Comparison of ENCODE assay signal across 8 mouse cellular contexts in genomic region chr2:181392600-181393213, GRCm38 (mm10). TPM values are rescaled to one million over a fixed set of nuclear protein-coding genes. Genes with fewer than 3 reads are reported as not detected.
A peak's percentile ranks its signal among the peaks of the same experiment; 100 is the strongest.
DNase-seq lines count a peak whose midpoint lies in the region; ATAC-seq and TF ChIP-seq lines count a peak whose summit lies in the region.

No protein-coding gene starts in this region.

- no peaks in the 10 kb centered on the region for H3K36me3 ChIP-seq in ES-Bruce4 (ENCODE audit: control insufficient read depth, insufficient read depth, low read length, poor library complexity, severe bottlenecking)
- H3K36me3 ChIP-seq in forebrain, embryonic 12.5 days (replicated peaks), result peaks cover 20% of the 10 kb centered on the region

- H3K4me3 ChIP-seq in ES-Bruce4 (ENCODE audit: low read depth, low read length), result no peak overlapping the region
- H3K4me3 ChIP-seq in forebrain, embryonic 12.5 days (replicated peaks), result no peak overlapping the region
- H3K4me3 ChIP-seq in olfactory bulb, adult 2 months (ENCODE audit: insufficient read depth, low read depth, low read length), result no peak overlapping the region

- no peak overlapping the region for H3K9ac ChIP-seq in ES-Bruce4 (ENCODE audit: low read depth, poor library complexity, severe bottlenecking)
- H3K9ac ChIP-seq in forebrain, embryonic 12.5 days, result no peak overlapping the region

- DNase-seq in c-Kit-positive CD71-positive TER-119-positive erythroid progenitor cells, embryonic 14.5 days (ENCODE audit: low spot score), result peak; percentile 82
- DNase-seq in heart, postnatal 36 days, result peak; percentile 83 to 90
- DNase-seq in layer of hippocampus, adult 11-12 months (ENCODE audit: low spot score), result peak; percentile 91
- DNase-seq in lung, adult 18-20 months, result peak; percentile 80 to 84
- DNase-seq in thymus, adult 18-20 months, result peak; percentile 40 to 42

- no peaks in the 10 kb centered on the region for H3K27me3 ChIP-seq in ES-Bruce4 (ENCODE audit: control insufficient read depth, insufficient read depth, low read length, poor library complexity, severe bottlenecking)
- H3K27me3 ChIP-seq in forebrain, embryonic 12.5 days, result no peaks in the 10 kb centered on the region

- peak; percentile 89 for TF ChIP-seq CTCF in ES-Bruce4 (IDR thresholded peaks at IDR 0.05; ENCODE audit: low read depth, low read length)
- peak; percentile 55 for TF ChIP-seq CTCF in olfactory bulb, adult 2 months (IDR thresholded peaks at IDR 0.05; ENCODE audit: insufficient read depth, low read depth, low read length)

- H3K9me3 ChIP-seq in ES-Bruce4 (replicated peaks; ENCODE audit: control insufficient read depth, insufficient read depth, low read length, poor library complexity, severe bottlenecking), result no peaks in the 10 kb centered on the region
- H3K9me3 ChIP-seq in forebrain, embryonic 12.5 days, result no peaks in the 10 kb centered on the region

- H3K4me2 ChIP-seq in forebrain, embryonic 12.5 days, result no peak overlapping the region

- no peak for TF ChIP-seq EP300 in ES-Bruce4 (IDR thresholded peaks at IDR 0.05; ENCODE audit: insufficient read depth, low read depth, low read length)

- no peak overlapping the region for H3K27ac ChIP-seq in ES-Bruce4 (ENCODE audit: insufficient read depth, low read length)
- H3K27ac ChIP-seq in forebrain, embryonic 12.5 days, result no peak overlapping the region
- no peak overlapping the region for H3K27ac ChIP-seq in olfactory bulb, adult 2 months (ENCODE audit: insufficient read depth, low read depth, low read length)

- no peaks in the 10 kb centered on the region for H3K4me1 ChIP-seq in ES-Bruce4 (ENCODE audit: control insufficient read depth, insufficient read depth, low read length)
- no peaks in the 10 kb centered on the region for H3K4me1 ChIP-seq in forebrain, embryonic 12.5 days
- no peaks in the 10 kb centered on the region for H3K4me1 ChIP-seq in olfactory bulb, adult 2 months (ENCODE audit: control insufficient read depth, insufficient read depth, low read length)

- intact Hi-C loops in heart, postnatal 36 days (cut with DNase I), result loop anchor here (1.0 to 5.0 kb wide), 4 partner anchors 18 to 190 kb away; partner anchors contain the start of gene Uckl1

- peak; percentile 65; the same call in 1 of the 2 replicates for ATAC-seq in forebrain, embryonic 12.5 days (ENCODE audit: low FRiP score)

- WGBS in forebrain, embryonic 12.5 days, result 30% methylated on average over 4 of the region's 4 CpGs
- 30% methylated on average over 4 of the region's 4 CpGs for WGBS in olfactory bulb, adult 2 months

- no peak for TF ChIP-seq POLR2A in ES-Bruce4 (IDR thresholded peaks at IDR 0.05; ENCODE audit: insufficient read depth, low read length)
- TF ChIP-seq POLR2A in olfactory bulb, adult 2 months (IDR thresholded peaks at IDR 0.05; ENCODE audit: insufficient read depth, low read depth, low read length), result no peak

RNA-seq across cellular contexts. Expression of gene Lime1, which starts 12.8 kb away (rescaled TPM):
- 3.9 and 6.3 TPM in 2 replicates for polyA plus RNA-seq in ES-Bruce4 (2011; ENCODE audit: insufficient read depth, insufficient read length, low read depth, missing spikeins)
- 33.9 and 34.5 TPM in 2 replicates for polyA plus RNA-seq in forebrain, embryonic 12.5 days (2016; fragmentation: Nextera tagmentation; extraction: Ambion mirVana)
- total RNA-seq in heart, postnatal 36 days (2021), result 1 to 10 TPM; 5.1 to 6.7 TPM
- polyA plus RNA-seq in olfactory bulb, adult 2 months (2012; ENCODE audit: insufficient read depth, insufficient read length, low replicate concordance, missing spikeins), result not detected in 2 replicates

RNA-seq across cellular contexts. Expression of gene Arfrp1, which starts 27.5 kb away (rescaled TPM):
- polyA plus RNA-seq in ES-Bruce4 (2011; ENCODE audit: insufficient read depth, insufficient read length, low read depth, missing spikeins), result 29.1 and 35.4 TPM in 2 replicates
- polyA plus RNA-seq in forebrain, embryonic 12.5 days (2016; fragmentation: Nextera tagmentation; extraction: Ambion mirVana), result 83.6 and 86.4 TPM in 2 replicates
- 10 to 100 TPM; 52.2 to 55.4 TPM for total RNA-seq in heart, postnatal 36 days (2021)
- polyA plus RNA-seq in olfactory bulb, adult 2 months (2012; ENCODE audit: insufficient read depth, insufficient read length, low replicate concordance, missing spikeins), result not detected in 2 replicates

RNA-seq across cellular contexts. Expression of gene Zgpat, which starts 28.0 kb away (rescaled TPM):
- polyA plus RNA-seq in ES-Bruce4 (2011; ENCODE audit: insufficient read depth, insufficient read length, low read depth, missing spikeins), result 11.5 and 13.5 TPM in 2 replicates
- polyA plus RNA-seq in forebrain, embryonic 12.5 days (2016; fragmentation: Nextera tagmentation; extraction: Ambion mirVana), result 62.4 and 69.5 TPM in 2 replicates
- total RNA-seq in heart, postnatal 36 days (2021), result 10 to 100 TPM; 17.6 to 22.3 TPM
- polyA plus RNA-seq in olfactory bulb, adult 2 months (2012; ENCODE audit: insufficient read depth, insufficient read length, low replicate concordance, missing spikeins), result 445 TPM in 1 of 2 replicates, not detected in the other

Comparison
In these comparisons a context has a peak if more than half of its experiments do, and no peak if none do; other contexts are left out.
1. DNase-seq: peak in every context shown above with its lines; median percentile 91 in layer of hippocampus, adult 11-12 months; 86 in heart, postnatal 36 days; 82 in c-Kit-positive CD71-positive TER-119-positive erythroid progenitor cells, embryonic 14.5 days; 82 in lung, adult 18-20 months; 41 in thymus, adult 18-20 months.